Mouse (Mus musculus) kidney, adult 2 months (tissue): ENCODE measurements at regions not wholly inside any gene's neighbourhood (a gene's known extent, or its start where the extent isn't known, plus 50 kb on each side); places are given as distances from the start of the nearest gene placed in this dataset.

Experiments
- CTCF ChIP-seq: fragments of 200-500 bp; conservative IDR thresholded peaks from 2 replicates; pipeline ENCODE4 v1.5.1; 2011; ENCODE audit warnings: low read depth, mild to moderate bottlenecking, control low read depth, low read length, moderate library complexity, mixed read lengths; ENCODE audit not compliant: insufficient read depth, insufficient read length
- POLR2A ChIP-seq: fragments of 200-500 bp; IDR thresholded peaks from one replicate; pipeline ENCODE4 v1.6.1; 2011; ENCODE audit warnings: low read depth, low read length, control low read depth

GRCm38 (mm10) chr12:107759291-107759690, 244.1 kb downstream of the Bcl11b start:
- TF ChIP-seq POLR2A (no peak), CTCF (no peak)
